Mouse (Mus musculus): ENCODE measurements at regions not wholly inside any gene's neighbourhood (a gene's known extent, or its start where the extent isn't known, plus 50 kb on each side); places are given as distances from the start of the nearest gene placed in this dataset.

DNA sequence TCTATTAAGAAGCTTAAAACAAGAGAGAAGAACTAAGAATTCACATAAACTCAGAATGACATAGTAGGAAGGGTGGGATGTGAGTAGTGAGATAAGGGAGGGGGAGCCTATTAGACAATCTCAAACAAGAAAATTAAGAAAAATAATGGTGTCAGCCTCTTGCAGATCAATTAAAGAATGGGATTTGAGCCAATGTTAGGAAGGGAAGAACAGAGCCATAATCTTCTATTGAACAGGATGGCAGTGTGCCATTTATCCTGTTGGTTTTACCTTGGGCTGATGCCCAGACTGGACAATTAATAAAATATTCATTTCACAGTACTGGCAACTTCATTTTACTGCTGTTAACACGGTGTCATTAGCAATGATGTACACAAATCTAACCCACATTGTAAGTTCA, 718.0 kb downstream of the Rfpl4b start:
- TF ChIP-seq POLR2A (IDR thresholded peaks at IDR 0.05; ENCODE audit: control insufficient read depth, extremely low read depth, insufficient read depth, low read length, poor library complexity) (no peak), CTCF (IDR thresholded peaks at IDR 0.05; ENCODE audit: borderline replicate concordance, control insufficient read depth, extremely low read depth, insufficient read depth, low read length, poor library complexity) (no peak)
- WGBS: 79% methylated on average over 1 of the region's 1 CpGs
- H3K36me3 ChIP-seq (ENCODE audit: control insufficient read depth, insufficient read depth, low read length): no peaks in the 10 kb centered on the region
- no peaks in the 10 kb centered on the region for H3K27me3 ChIP-seq (ENCODE audit: control insufficient read depth, insufficient read depth, low read length)
- H3K27ac ChIP-seq (ENCODE audit: control insufficient read depth, insufficient read depth, low read length): no peak overlapping the region
- DNase-seq: no peak
- H3K4me3 ChIP-seq (ENCODE audit: control insufficient read depth, insufficient read depth, low read length): no peak overlapping the region
- no peaks in the 10 kb centered on the region for H3K4me1 ChIP-seq (replicated peaks; ENCODE audit: control insufficient read depth, insufficient read depth, low read length)

DNA sequence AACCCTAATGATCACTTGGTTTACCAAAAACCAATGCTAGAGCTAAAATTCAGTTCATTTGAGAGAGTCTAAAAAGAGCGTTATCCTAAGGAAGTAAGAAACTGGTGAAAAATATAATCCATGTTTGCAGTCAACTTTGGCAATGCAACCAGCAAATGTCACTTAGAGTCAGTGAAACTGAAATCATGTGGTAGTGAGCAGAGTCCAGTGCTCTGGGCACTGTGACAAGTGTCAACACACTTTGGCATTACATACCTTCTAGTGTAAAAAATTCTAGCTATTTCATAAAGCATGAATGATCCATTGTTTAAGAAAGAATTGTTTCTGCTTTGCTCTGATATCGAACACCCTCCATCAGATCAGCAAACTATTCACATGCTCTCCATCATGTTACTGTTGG, 743.1 kb downstream of the Rfpl4b start:
- WGBS: over 99% methylated on average over 2 of the region's 2 CpGs
- H3K4me3 ChIP-seq (ENCODE audit: control insufficient read depth, insufficient read depth, low read length): no peak overlapping the region
- H3K36me3 ChIP-seq (ENCODE audit: control insufficient read depth, insufficient read depth, low read length): no peaks in the 10 kb centered on the region
- H3K27me3 ChIP-seq (ENCODE audit: control insufficient read depth, insufficient read depth, low read length): no peaks in the 10 kb centered on the region
- no peak for DNase-seq
- H3K27ac ChIP-seq (ENCODE audit: control insufficient read depth, insufficient read depth, low read length): no peak overlapping the region
- TF ChIP-seq POLR2A (IDR thresholded peaks at IDR 0.05; ENCODE audit: control insufficient read depth, extremely low read depth, insufficient read depth, low read length, poor library complexity) (no peak), CTCF (IDR thresholded peaks at IDR 0.05; ENCODE audit: borderline replicate concordance, control insufficient read depth, extremely low read depth, insufficient read depth, low read length, poor library complexity) (no peak)
- no peaks in the 10 kb centered on the region for H3K4me1 ChIP-seq (replicated peaks; ENCODE audit: control insufficient read depth, insufficient read depth, low read length)

DNA sequence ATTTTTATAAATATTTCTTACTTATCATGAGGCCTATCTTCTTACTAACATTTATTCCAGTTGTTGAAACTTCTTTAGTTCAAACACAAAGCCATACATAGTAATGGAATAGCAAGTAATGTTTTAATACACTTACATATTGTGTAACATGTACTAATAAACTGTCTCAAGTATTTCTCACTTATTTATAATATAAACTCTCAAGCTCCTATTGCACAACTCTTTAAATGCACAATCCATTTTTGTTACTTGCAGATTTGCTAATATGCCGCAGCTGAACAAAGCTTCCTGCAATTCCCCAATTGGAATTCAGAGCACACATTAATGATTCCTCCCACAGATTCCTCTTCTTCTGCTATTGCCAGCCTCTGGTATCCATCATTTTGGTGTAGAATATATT, 749.2 kb downstream of the Rfpl4b start:
- 100% methylated on average over 1 of the region's 1 CpGs for WGBS
- no peak for DNase-seq
- H3K27ac ChIP-seq (ENCODE audit: control insufficient read depth, insufficient read depth, low read length): no peak overlapping the region
- no peaks in the 10 kb centered on the region for H3K27me3 ChIP-seq (ENCODE audit: control insufficient read depth, insufficient read depth, low read length)
- TF ChIP-seq POLR2A (IDR thresholded peaks at IDR 0.05; ENCODE audit: control insufficient read depth, extremely low read depth, insufficient read depth, low read length, poor library complexity): no peak
- no peak for TF ChIP-seq CTCF (IDR thresholded peaks at IDR 0.05; ENCODE audit: borderline replicate concordance, control insufficient read depth, extremely low read depth, insufficient read depth, low read length, poor library complexity)
- no peak overlapping the region for H3K4me3 ChIP-seq (ENCODE audit: control insufficient read depth, insufficient read depth, low read length)
- H3K4me1 ChIP-seq (replicated peaks; ENCODE audit: control insufficient read depth, insufficient read depth, low read length): no peaks in the 10 kb centered on the region
- no peaks in the 10 kb centered on the region for H3K36me3 ChIP-seq (ENCODE audit: control insufficient read depth, insufficient read depth, low read length)

DNA sequence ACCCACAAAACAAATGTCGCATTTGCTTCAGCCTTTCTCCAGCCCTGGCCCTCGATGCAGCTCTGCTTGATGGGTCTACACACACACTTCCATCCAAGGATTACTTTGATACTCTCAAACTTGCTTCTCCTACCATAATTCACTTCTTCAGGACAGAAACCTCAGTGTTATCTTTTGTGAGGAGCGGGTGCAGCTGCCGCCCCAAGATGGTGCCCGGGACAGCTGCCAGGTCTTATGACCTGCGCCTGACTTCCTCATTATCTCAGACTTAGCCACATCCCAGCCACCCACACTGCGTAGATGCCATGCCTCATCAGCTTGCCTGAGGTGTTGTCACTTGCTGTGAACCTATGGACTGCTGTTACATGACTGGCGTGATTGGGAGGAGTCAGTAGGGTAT, 762.5 kb downstream of the Rfpl4b start:
- TF ChIP-seq CTCF (IDR thresholded peaks at IDR 0.05; ENCODE audit: borderline replicate concordance, control insufficient read depth, extremely low read depth, insufficient read depth, low read length, poor library complexity): no peak

DNA sequence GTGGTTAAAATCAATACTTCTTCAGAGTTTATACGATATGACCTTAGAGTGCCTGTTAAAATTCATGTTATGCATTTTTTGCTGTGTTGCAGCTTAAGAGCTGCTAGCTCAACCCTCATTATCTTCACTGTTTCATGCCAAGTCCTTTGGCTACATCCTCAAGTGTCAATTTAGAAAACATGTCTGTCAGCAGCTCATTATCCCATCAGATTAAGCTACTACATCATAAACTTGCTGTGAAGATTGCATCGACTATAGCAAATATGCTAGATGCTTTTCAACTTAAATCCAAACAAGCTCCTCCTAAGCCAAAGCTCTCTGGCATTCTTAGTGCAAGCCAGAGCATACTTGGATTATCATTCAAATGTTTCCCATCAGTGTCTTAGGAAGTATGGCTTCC, 811.1 kb downstream of the Rfpl4b start:
- H3K27me3 ChIP-seq (ENCODE audit: control insufficient read depth, insufficient read depth, low read length): no peaks in the 10 kb centered on the region
- 91% methylated on average over 2 of the region's 2 CpGs for WGBS
- H3K4me1 ChIP-seq (replicated peaks; ENCODE audit: control insufficient read depth, insufficient read depth, low read length): no peaks in the 10 kb centered on the region
- H3K4me3 ChIP-seq (ENCODE audit: control insufficient read depth, insufficient read depth, low read length): no peak overlapping the region
- TF ChIP-seq CTCF (IDR thresholded peaks at IDR 0.05; ENCODE audit: borderline replicate concordance, control insufficient read depth, extremely low read depth, insufficient read depth, low read length, poor library complexity): no peak
- no peak for TF ChIP-seq POLR2A (IDR thresholded peaks at IDR 0.05; ENCODE audit: control insufficient read depth, extremely low read depth, insufficient read depth, low read length, poor library complexity)
- DNase-seq: no peak
- H3K36me3 ChIP-seq (ENCODE audit: control insufficient read depth, insufficient read depth, low read length): no peaks in the 10 kb centered on the region
- H3K27ac ChIP-seq (ENCODE audit: control insufficient read depth, insufficient read depth, low read length): no peak overlapping the region

More for the DNA sequence above, 762.5 kb downstream of the Rfpl4b start:
- 92% methylated on average over 8 of the region's 8 CpGs for WGBS
- H3K27ac ChIP-seq (ENCODE audit: control insufficient read depth, insufficient read depth, low read length): no peak overlapping the region
- H3K4me1 ChIP-seq (replicated peaks; ENCODE audit: control insufficient read depth, insufficient read depth, low read length): no peaks in the 10 kb centered on the region
- H3K36me3 ChIP-seq (ENCODE audit: control insufficient read depth, insufficient read depth, low read length): no peaks in the 10 kb centered on the region
- H3K4me3 ChIP-seq (ENCODE audit: control insufficient read depth, insufficient read depth, low read length): no peak overlapping the region
- no peaks in the 10 kb centered on the region for H3K27me3 ChIP-seq (ENCODE audit: control insufficient read depth, insufficient read depth, low read length)
- no peak for DNase-seq

DNA sequence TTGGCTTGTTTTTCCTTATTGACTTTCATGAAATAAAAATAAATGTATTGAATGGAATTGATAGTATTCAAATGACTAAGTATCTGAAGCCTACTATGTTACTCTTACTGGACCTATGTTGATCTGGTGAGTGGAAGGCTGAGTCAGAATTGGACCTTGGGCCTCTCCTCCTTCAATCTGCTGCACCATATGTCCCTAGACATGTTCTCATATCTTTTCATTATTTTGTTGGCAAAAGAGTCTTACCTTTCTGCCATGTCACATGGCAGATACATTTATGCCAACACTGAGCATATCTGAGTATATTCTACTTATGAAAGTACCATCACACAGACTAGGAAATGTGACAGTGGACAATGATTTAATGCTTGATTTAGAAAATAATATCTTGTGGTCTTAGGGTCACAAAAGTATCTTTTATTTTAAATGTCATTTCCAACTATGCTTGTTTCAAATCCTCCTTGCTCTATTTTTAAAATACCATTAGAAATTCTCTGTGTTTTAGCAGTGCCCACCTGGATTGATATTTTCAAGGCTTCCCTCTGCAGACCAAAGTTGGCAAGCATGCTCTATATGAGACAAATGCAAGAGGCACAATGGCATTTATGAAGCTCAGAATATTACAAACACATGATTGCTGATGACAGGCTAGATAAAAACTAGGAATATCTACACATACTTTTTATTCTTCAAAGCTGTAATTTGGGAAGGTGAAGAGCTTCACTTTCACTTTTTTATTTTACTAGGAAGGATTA, 825.7 kb downstream of the Rfpl4b start:
- no peak for TF ChIP-seq CTCF (IDR thresholded peaks at IDR 0.05; ENCODE audit: borderline replicate concordance, control insufficient read depth, extremely low read depth, insufficient read depth, low read length, poor library complexity)
- TF ChIP-seq POLR2A (IDR thresholded peaks at IDR 0.05; ENCODE audit: control insufficient read depth, extremely low read depth, insufficient read depth, low read length, poor library complexity): no peak
- Histone ChIP-seq H3K36me3 (ENCODE audit: control insufficient read depth, insufficient read depth, low read length) (no peaks in the 10 kb centered on the region), H3K4me3 (ENCODE audit: control insufficient read depth, insufficient read depth, low read length) (no peak overlapping the region), H3K4me1 (replicated peaks; ENCODE audit: control insufficient read depth, insufficient read depth, low read length) (no peaks in the 10 kb centered on the region), H3K27me3 (ENCODE audit: control insufficient read depth, insufficient read depth, low read length) (no peaks in the 10 kb centered on the region), H3K27ac (ENCODE audit: control insufficient read depth, insufficient read depth, low read length) (no peak overlapping the region)
- no peak for DNase-seq

Data from thymus, adult 2 months (tissue).